Mouse (Mus musculus): ENCODE results near the gene Itga7. TPM values are rescaled to one million over a fixed set of nuclear protein-coding genes. Genes with fewer than 3 reads are reported as not detected.

Gene Itga7
- total and polyA plus RNA-seq, 3 experiments = 0.04 to 0.14 TPM; not detected in 1

GRCm38 (mm10) chr10:128917400-128917799 lies 16.2 kb upstream of the Itga7 start:
- no peak for DNase-seq (ENCODE audit: low read depth, low spot score)
- Histone ChIP-seq H3K36me3 (ENCODE audit: control insufficient read depth in 1 of 2, insufficient read depth in 2 of 2, low read length in 2 of 2) (peaks cover 0 to 2% of the 10 kb centered on the region in 2 experiments; a peak in 1 of 4 replicates), H3K27ac (ENCODE audit: control insufficient read depth, low read depth, low read length) (no peak overlapping the region), H3K79me2 (ENCODE audit: control insufficient read depth, insufficient read depth, low read length, poor library complexity) (no peaks in the 10 kb centered on the region), H3K4me3 (ENCODE audit: control insufficient read depth in 1 of 2, insufficient read depth in 1 of 2, low read depth in 2 of 2, low read length in 2 of 2) (no peak overlapping the region), H3K9me3 (replicated peaks; ENCODE audit: insufficient read depth, low read length) (no peaks in the 10 kb centered on the region), H3K9ac (ENCODE audit: control insufficient read depth, low read depth, low read length, poor library complexity, severe bottlenecking) (no peak overlapping the region), H3K27me3 (ENCODE audit: control insufficient read depth in 1 of 2, insufficient read depth in 2 of 2, low read length in 2 of 2) (peaks cover 0 to under 1% of the 10 kb centered on the region in 2 experiments; a peak in 1 of 4 replicates), H3K4me1 (ENCODE audit: control insufficient read depth in 1 of 2, insufficient read depth in 2 of 2, low read length in 2 of 2) (peaks cover 0 to 6% of the 10 kb centered on the region in 2 experiments; a peak in 2 of 4 replicates)
- no peak for TF ChIP-seq JUND (IDR thresholded peaks at IDR 0.05; ENCODE audit: low read depth, low read length)
- no peak for TF ChIP-seq ZMIZ1 (IDR thresholded peaks at IDR 0.05; ENCODE audit: low read depth, low read length)
- TF ChIP-seq POLR2A (IDR thresholded peaks at IDR 0.05; ENCODE audit: control insufficient read depth in 1 of 2, insufficient read depth in 1 of 2, low read depth in 1 of 2, low read length in 2 of 2, poor library complexity in 1 of 2) = no peak
- no peak for TF ChIP-seq ZNF384 (IDR thresholded peaks at IDR 0.05; ENCODE audit: low read depth, low read length)
- no peak for TF ChIP-seq POLR2AphosphoS5 (IDR thresholded peaks at IDR 0.05; ENCODE audit: borderline replicate concordance, low read depth, low read length)

GRCm38 (mm10) chr10:128918246-128918645 lies 15.4 kb upstream of the Itga7 start:
- Histone ChIP-seq H3K9ac (ENCODE audit: control insufficient read depth, low read depth, low read length, poor library complexity, severe bottlenecking) (no peak overlapping the region), H3K27ac (ENCODE audit: control insufficient read depth, low read depth, low read length) (no peak overlapping the region), H3K4me1 (ENCODE audit: control insufficient read depth in 1 of 2, insufficient read depth in 2 of 2, low read length in 2 of 2) (peaks cover 0 to 10% of the 10 kb centered on the region in 2 experiments; a peak in 2 of 4 replicates), H3K27me3 (ENCODE audit: control insufficient read depth in 1 of 2, insufficient read depth in 2 of 2, low read length in 2 of 2) (no peaks in the 10 kb centered on the region), H3K36me3 (ENCODE audit: control insufficient read depth in 1 of 2, insufficient read depth in 2 of 2, low read length in 2 of 2) (peaks cover 0 to 2% of the 10 kb centered on the region in 2 experiments; a peak in 1 of 4 replicates), H3K79me2 (ENCODE audit: control insufficient read depth, insufficient read depth, low read length, poor library complexity) (peaks cover 3% of the 10 kb centered on the region; the same call in 1 of the 2 replicates), H3K9me3 (replicated peaks; ENCODE audit: insufficient read depth, low read length) (no peaks in the 10 kb centered on the region), H3K4me3 (ENCODE audit: control insufficient read depth in 1 of 2, insufficient read depth in 1 of 2, low read depth in 2 of 2, low read length in 2 of 2) (no peak overlapping the region)
- TF ChIP-seq TAL1 (IDR thresholded peaks at IDR 0.05; ENCODE audit: low read length) = no peak
- TF ChIP-seq GABPA (IDR thresholded peaks at IDR 0.05; ENCODE audit: low read depth, low read length) = no peak
- no peak for TF ChIP-seq NRF1 (IDR thresholded peaks at IDR 0.05; ENCODE audit: insufficient read depth, low read depth, low read length, poor library complexity, severe bottlenecking)
- no peak for TF ChIP-seq POLR2AphosphoS2 (IDR thresholded peaks at IDR 0.05; ENCODE audit: low read length)
- TF ChIP-seq UBTF (IDR thresholded peaks at IDR 0.05; ENCODE audit: borderline replicate concordance, insufficient read depth, low read depth, low read length) = no peak
- no peak for TF ChIP-seq NELFE (IDR thresholded peaks at IDR 0.05; ENCODE audit: low read depth, low read length)
- no peak for TF ChIP-seq ZNF384 (IDR thresholded peaks at IDR 0.05; ENCODE audit: low read depth, low read length)
- no peak for TF ChIP-seq E2F4 (IDR thresholded peaks at IDR 0.05; ENCODE audit: borderline replicate concordance, low read depth, low read length)
- no peak for TF ChIP-seq RAD21 (IDR thresholded peaks at IDR 0.05; ENCODE audit: low read depth, low read length)
- no peak for TF ChIP-seq HCFC1 (IDR thresholded peaks at IDR 0.05; ENCODE audit: low read depth, low read length)
- no peak for TF ChIP-seq MAZ (IDR thresholded peaks at IDR 0.05; ENCODE audit: low read depth, low read length)
- TF ChIP-seq MYB (IDR thresholded peaks at IDR 0.05; ENCODE audit: low read depth, low read length) = no peak
- no peak for TF ChIP-seq KAT2A (conservative IDR thresholded peaks at IDR 0.05; ENCODE audit: low read depth, low read length)
- no peak for TF ChIP-seq ZC3H11A (IDR thresholded peaks at IDR 0.05; ENCODE audit: low read depth, low read length)
- no peak for TF ChIP-seq TCF12 (IDR thresholded peaks at IDR 0.05; ENCODE audit: low read depth, low read length)
- TF ChIP-seq USF2 (IDR thresholded peaks at IDR 0.05; ENCODE audit: borderline replicate concordance in 1 of 2, insufficient read depth in 1 of 2, low read depth in 1 of 2, low read length in 2 of 2) = no peak
- TF ChIP-seq POLR2AphosphoS5 (IDR thresholded peaks at IDR 0.05; ENCODE audit: borderline replicate concordance, low read depth, low read length) = no peak
- no peak for TF ChIP-seq ETS1 (IDR thresholded peaks at IDR 0.05; ENCODE audit: low read depth, low read length)
- TF ChIP-seq SMC3 (IDR thresholded peaks at IDR 0.05; ENCODE audit: low read depth, low read length) = no peak
- no peak for TF ChIP-seq ZMIZ1 (IDR thresholded peaks at IDR 0.05; ENCODE audit: low read depth, low read length)
- DNase-seq (ENCODE audit: low read depth, low spot score) = no peak
